Mouse (Mus musculus) embryo, embryonic 9.5 days (tissue): ENCODE measurements around the gene Gga3.
A peak's percentile ranks its signal among the peaks of the same experiment; 100 is the strongest.

Source experiments
- DNase-seq: peaks from one replicate; pipeline ENCODE4 v3.0.0-alpha.2; 2017; ENCODE audit errors: extremely low spot score

Gene Gga3

DNA sequence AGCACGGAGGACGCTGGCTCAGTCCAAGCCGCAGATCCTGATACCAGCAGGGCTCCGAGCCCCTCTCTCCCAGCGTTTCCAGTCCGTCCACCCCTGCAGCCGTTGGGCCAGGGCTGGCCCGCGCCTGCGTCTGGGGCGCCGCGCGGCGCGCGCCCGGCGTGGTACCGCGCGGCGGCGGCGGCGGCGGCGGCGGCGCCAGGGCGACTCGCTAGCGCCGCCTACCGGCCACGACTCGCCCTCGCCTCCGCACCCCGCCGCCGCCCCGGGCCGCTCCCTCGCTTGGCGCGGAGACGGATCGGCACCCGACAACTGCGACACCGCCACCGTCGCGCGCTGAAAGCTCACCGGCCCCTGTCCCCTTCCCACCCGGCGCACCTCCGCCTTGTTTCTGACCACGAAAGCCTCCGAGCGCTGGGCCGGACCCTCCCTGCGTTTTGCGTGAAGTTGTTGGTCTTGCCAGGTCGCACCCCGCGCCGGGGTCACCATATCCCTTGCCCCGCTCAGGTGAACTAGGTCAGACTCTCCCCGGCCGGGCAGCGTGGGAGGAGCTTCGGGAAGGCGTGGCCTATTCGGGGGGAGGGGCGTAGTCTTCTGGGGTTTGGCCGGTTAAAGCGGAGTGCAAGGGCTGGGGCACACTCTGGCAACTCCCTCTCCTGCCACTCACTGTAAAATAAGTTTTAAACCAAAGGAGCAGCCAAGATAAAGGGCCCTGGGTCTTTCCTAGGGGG is 8.7 kb upstream of the Gga3 start, which contains the start of gene Mif4gd:
Gene Mif4gd (minus strand): TSS at position 560 of the 728 bp plus-strand sequence.
- DNase-seq: peak; percentile 96

DNA sequence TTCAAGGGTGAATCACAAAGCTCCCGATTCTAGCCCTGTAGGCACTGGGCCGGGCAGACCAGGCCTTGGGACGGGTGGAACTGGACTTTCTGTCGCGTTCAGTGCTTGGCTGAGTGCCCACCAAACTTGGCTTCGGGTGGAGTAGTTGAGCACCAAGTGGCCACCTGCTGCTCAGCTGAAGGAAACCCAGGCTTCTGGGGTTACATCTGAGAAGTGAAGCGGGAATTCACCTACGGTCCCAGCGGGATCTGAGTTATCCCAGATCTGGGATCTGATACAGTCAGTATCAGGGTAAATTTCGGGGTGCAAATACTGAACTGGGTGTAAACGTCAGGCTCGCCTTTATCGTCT is 8.2 kb upstream of the Gga3 start:
- DNase-seq: no peak

DNA sequence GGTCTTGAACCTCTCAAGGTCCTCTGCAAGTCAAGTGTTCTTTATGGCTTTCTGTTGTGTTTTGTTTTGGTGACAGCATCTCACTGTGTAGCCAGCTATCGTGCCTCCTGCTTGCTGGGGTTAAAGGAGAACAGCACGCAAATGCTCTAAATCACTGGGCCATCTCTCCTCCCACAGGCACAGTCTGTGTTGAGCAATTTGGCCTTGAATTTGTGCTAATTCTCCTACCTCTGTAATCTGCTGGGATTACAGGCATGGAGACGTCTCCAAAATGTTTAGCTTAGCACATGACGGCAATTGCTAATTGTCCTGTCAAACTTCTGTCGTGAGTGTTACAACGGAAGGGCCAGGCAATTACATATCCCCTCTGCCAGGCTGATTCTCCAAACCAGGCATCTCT is 7.3 kb upstream of the Gga3 start:
- DNase-seq: no peak

GRCm38 (mm10) chr11:115609576-115609975 is 5.7 kb upstream of the Gga3 start:
- no peak for DNase-seq

GRCm38 (mm10) chr11:115608421-115609399 is 4.9 kb upstream of the Gga3 start:
- DNase-seq: no peak

- DNase-seq: no peak
These were observed 2.9 kb upstream of the Gga3 start for GRCm38 (mm10) chr11:115606733-115607132.

DNA sequence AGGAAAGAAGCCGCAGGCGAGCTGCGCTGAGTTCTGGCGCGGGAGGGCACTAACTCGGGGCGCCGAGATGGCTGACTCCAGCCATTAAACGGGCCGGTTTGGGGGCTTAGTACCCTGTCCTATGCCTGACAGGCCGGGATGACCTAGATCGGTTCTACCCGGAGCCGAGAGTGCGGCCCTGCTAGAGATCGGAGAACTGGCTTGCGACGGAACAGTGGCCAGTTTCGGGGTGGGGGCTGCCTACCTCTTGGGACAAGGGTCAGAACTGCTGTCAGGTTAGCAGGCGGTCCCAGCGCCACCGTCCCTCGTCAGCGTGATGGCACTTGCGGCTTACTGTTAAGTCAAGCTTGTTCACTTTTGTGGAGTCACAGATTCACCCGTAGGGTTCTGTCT is 449 bp upstream of the Gga3 start:
- DNase-seq: no peak

DNA sequence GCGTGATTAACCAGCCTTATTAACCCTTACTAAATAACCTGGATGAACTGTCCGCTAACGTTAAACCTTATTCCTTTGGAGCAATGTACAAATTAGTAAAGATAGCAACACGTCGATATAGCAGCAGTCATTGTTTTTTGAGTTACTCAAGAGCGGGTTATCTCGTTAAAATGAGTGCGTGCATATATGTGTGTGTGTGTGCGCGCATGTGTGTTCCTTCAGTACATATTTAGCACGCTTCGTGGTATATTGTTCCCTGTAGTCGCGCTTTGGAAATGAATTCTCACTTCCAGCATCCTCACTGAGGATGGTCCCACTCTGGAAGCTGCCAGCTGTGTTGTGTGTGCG is 749 bp downstream of the Gga3 start:
- no peak for DNase-seq

DNA sequence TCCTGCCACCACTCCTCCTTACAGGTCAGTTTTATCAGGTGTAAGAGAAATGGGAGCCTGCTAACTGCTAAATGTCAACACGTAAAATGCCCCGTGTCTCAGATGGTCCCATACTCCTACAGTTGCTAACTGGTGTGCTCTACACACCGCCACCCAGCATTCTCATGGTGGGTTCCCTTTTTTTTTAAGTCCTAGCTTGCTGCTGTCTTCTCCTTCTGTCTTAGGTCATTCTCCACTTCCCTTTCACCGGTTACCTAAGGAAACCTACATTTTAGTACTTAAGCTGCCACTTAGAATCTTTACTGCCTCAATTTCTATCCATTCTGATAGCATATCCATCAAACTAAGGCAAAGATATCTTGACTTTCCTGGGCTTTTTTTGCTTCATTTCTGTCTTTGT is 2.7 kb downstream of the Gga3 start:
- no peak for DNase-seq

DNA sequence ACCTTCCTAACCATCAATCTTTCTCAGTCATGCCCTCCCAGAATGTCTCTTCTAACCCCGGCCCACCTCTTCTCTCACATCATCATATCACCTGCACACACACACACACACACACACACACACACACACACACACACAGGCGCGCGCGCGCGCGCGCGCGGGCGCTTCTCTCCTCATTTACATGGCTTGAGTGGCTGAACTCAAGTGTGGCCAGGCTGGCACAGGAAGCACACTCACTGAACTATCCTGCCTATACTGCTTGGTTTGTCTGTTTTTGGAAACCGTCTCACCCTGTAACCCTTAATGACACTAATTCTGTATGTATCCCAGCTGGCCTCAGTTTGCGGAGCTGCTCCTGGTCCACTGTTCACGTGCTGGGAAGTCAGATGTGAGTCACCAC is 3.1 kb downstream of the Gga3 start:
- no peak for DNase-seq

DNA sequence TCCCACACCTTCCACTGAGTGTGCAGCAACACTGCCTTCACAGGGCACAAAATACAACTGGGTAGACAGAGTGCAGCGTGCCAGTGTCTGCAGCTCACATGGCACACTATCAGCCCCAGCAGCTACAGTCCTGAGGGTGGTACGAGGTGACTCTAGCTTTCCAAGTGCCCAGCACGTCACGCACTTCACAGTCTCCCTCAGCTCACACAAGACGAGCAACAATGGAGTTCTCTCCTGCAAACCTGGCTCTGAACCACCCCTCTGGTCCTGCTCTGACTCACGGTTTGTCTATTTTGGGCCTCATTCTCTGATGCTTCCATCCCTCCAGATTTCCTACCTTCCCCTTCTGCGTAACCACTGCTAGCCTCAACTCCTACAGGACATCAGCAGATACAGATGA is 4.1 kb downstream of the Gga3 start:
- no peak for DNase-seq

GRCm38 (mm10) chr11:115598309-115598708 is 5.5 kb downstream of the Gga3 start:
- DNase-seq: no peak

GRCm38 (mm10) chr11:115595209-115595608 is 8.6 kb downstream of the Gga3 start:
- DNase-seq: no peak

DNA sequence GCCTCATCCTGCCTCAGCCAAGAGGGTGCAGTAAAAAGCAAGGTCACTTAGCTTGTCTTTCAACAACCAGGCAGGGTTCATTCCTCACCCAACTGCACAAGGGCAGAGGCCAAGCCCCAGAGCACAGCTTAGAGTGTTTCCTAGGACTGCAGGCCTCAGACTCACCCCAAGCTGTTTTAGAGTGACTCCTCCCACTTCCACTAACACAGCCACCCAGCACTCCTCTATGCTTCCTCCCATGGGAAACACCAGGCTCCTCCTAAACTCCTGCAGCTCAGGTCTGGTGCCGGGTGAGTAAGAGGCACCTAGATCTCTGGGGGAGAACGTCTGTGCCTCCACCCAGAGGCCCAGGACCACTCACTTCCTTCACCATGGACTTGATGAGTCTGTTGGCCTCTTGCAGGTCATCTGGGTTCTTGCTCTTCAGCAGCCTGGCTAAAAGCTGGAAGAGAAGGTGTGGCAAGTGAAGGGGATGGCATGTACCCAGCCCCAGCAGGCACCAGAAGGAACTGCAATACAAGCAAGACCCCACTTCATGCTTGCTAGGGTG is 13.2 kb downstream of the Gga3 start:
- no peak for DNase-seq

DNA sequence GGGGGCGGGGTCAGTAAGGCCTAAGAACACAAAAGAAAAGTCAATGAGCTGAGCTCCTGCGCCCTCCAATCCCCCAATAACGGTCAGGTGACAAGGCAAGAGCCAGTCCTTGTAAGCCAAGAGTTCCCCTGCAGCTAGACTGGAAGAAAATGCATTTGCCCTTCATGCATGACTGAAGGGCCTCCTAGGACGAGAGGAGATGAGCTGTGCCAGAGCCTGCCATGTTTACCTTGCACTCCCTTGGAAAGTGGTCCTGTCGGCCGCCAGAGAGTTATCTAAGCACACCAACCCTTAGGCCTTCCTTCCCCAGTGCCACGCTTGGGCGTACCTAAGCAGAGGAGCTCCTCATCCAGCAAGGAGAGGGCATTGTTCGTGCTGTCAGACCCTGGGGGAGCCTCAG is 15.9 kb downstream of the Gga3 start:
- no peak for DNase-seq

DNA sequence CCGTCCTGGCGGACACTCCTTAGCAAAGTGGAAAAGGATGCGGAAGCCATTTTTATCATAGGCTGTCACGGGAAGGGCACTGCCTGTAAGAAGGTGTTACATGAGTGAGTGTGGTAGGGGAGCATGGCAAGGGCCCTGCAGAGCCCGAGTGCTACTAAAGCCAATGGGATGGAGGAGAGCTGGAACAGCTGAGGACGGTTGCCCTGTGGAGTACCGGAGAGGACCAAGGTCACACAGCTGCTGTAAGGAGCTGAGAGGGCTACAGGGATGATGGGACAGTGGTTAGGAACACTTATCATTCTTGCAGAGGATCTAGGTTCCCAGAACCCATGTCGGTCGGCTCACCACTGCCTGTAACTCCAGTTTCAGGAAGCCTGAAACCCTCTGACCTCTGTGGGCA is 17.4 kb downstream of the Gga3 start:
- DNase-seq: no peak

DNA sequence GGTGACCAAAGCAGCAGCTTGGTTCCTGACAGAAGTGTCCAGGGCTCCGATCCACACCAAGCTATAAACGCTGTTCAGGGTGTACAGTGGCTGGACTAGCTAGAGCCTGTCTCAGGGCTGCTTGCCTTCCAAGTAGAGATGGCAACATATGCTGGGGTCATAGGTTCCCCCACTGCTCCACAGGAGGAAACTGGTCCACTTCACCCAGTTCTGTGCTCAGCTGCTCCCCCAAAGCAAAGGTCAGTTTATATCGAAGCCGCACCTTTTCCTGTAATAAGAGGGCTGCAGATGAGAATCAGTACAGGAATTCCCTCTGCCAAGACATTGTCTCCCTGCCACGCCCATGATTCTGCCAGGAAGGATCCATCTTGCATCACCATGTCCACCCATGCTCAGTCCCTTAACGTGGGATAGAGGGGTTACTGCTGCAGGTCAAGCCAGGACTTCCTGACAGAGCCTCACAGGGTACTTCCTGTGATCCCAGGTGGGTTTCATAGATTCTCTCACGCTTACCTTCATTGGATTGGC is 18.2 kb downstream of the Gga3 start:
- DNase-seq: no peak

- DNase-seq: no peak
These were observed 19.3 kb downstream of the Gga3 start for GRCm38 (mm10) chr11:115584376-115585073.

- no peak for DNase-seq
These were observed 20.8 kb downstream of the Gga3 start for GRCm38 (mm10) chr11:115582913-115583606.

GRCm38 (mm10) chr11:115579080-115579479 is 24.8 kb downstream of the Gga3 start:
- DNase-seq: no peak

- DNase-seq: no peak
These were observed 38.9 kb downstream of the Gga3 start for GRCm38 (mm10) chr11:115564961-115565360.
